Mouse (Mus musculus) kidney, postnatal 25 days (tissue): ENCODE data around the gene Mtor.

Experiments
- DNase-seq, 2 experiments: peaks; one replicate each; pipeline ENCODE4 v3.0.0; 2021; ENCODE audit warnings: mixed read lengths in 2 of 2

The Mtor gene

GRCm38 (mm10) chr4:148535876-148536275 is 87.5 kb downstream of the Mtor start:
- DNase-seq, result no peak

DNA sequence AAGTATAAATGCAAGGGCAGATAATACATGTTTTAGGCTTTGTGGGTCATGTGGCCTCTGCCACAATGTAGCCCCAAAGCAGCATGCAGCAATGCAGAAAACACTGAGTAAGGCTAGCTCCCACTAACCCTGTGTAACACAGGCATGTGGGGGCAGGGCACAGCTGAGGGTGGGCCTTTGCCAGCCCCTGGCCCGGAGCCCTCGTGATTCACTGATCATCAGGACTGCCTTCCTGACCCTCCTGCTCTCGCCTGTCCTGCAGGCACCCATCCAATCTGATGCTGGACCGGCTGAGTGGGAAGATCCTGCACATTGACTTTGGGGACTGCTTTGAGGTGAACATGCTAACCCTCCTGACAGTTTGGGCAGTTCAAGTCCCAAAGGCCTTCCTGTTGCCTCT is 100.7 kb downstream of the Mtor start:
- DNase-seq, result no peak

GRCm38 (mm10) chr4:148557766-148558165 is 109.4 kb downstream of the Mtor start:
- DNase-seq, result no peak

GRCm38 (mm10) chr4:148558297-148559000 is 110.0 kb downstream of the Mtor start, which contains the start of gene Exosc10:
Gene Exosc10, plus strand, starts transcription at chr4:148558429.
- DNase-seq, result peak; percentile 92

DNA sequence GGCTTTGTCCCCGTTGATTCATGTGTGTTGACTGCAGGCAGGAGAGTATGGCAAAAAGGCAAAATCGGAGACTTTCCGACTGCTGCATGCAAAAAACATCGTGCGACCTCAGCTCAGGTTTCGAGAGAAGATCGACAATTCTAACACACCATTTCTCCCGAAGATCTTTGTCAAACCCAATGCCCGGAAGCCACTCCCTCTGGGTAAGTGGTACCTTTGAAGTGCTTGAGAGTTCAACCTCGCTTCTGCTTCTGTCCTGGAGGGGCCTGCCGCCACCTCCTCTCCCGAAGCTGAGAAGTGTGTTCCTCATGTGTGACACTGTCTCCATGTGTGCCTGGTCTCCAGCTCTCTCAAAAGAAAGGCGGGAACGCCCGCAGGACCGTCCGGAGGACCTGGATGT is 114.3 kb downstream of the Mtor start:
- no peak for DNase-seq

DNA sequence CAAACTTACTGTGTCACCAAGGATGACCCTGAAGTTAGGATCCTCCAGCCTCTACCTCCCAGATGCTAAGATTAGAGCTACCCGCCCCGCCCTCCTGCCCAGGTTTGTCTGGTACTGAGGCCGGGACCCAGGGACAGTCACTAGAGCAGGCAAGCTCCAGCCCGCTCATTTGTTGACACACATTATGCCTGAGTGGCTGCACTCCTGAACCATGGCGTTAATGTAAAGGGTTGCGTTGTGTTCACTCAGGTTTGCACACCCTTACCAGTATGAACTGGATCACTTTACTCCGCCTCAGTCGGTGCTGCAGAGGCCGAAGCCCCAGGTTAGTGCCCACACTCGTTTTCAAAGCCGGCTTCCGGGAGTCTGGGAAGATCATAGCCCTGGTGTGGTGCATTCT is 115.2 kb downstream of the Mtor start:
- DNase-seq, result no peak

DNA sequence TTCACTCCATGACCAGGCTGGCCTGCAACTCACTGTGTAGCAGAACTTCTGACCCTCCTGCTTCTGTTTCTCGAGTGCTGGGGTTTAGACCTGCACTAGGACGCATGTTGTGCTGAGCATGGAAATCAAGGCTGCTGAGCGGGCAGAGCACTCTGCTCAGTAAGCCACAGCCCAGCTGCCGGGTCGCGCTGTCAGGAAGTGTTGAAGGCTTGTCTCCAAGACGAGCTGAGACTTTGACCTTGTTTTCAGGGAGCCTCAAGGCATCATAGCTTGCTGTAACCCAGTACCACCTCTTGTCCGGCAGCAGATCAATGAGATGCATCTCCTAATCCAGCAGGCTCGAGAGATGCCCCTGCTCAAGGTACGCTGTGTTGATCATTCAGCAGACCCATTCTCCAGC is 121.7 kb downstream of the Mtor start:
- DNase-seq, result no peak

GRCm38 (mm10) chr4:148570693-148571295 is 122.4 kb downstream of the Mtor start:
- DNase-seq, result no peak

DNA sequence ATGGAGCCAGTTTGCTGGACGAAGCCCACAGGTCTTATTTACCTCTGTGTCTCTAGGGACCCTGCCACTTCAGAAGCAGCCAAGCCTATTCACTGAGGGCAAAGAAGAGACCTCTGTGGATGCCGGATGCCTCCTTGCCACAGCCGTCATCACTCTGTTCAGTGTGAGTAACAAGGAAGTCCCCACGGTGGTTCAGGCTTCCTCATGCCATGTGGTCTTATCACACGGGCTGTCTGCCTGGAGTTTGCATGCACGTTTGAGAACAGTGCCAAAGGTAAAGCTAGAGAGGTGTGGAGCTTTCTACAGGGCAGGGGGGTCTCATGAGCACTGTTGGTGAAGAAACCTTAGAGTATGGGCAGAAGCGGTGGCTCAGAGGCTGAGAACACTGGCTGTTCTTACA is 124.8 kb downstream of the Mtor start:
- no peak for DNase-seq

DNA sequence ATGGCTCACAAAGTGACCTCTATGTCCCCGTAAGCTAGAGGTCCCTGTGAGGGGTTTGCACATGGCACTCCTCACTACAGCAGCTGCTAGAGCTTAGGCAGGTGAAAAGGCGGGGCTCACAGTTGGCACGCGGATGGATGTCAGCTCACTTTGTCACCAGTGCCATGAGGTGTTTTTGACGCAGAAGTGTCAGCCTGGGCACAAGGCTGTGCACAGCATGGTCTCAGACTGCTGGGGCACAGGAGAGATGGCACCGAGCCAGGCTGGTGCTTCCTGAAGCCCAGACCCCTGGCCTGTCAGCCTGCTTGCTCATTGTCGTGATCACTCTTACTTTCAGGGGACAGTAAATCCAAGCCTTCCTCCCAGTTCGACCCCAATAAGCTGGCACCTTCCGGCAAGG is 132.4 kb downstream of the Mtor start:
- DNase-seq, result no peak

GRCm38 (mm10) chr4:148581422-148581821 is 133.0 kb downstream of the Mtor start:
- no peak for DNase-seq

- DNase-seq, result no peak
Measured at GRCm38 (mm10) chr4:148583257-148583656, 134.8 kb downstream of the Mtor start.

DNA sequence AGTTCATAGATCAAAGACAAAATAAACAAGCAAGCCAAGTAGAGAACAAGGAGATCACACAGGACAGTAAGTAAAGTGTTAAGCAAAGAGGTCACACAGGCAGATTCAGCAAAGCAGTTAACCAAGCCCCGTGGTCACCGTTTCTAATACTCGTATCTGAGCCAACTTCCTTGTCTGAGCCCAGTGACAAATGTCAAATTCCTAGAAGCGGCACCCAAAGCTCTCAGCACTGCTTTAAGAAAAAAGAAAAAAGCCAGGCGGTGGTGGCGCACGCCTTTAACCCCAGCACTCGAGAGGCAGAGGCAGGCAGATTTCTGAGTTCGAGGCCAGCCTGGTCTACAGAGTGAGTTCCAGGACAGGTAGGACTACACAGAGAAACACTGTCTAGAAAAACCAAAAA is 138.2 kb downstream of the Mtor start:
- DNase-seq, result no peak

DNA sequence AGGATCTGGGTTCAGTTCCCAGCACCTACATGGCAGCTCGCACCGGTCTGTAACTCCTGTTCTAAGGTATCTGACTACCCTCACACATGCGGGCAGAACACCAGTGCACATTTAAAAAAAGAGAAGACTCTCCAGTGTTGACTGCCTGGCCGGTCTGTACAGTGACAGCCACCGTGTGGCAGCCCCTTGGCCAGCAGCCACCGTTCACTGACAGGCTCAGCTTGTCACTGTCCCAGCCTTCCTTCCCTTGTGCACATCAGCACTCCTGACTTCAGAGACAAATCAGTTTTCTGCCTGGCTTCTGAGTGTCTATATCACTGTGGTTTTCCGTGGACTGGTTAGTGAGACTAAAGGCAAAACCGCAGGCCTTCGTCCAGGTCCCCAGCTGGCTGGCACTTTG is 140.4 kb downstream of the Mtor start:
- DNase-seq, result no peak

DNA sequence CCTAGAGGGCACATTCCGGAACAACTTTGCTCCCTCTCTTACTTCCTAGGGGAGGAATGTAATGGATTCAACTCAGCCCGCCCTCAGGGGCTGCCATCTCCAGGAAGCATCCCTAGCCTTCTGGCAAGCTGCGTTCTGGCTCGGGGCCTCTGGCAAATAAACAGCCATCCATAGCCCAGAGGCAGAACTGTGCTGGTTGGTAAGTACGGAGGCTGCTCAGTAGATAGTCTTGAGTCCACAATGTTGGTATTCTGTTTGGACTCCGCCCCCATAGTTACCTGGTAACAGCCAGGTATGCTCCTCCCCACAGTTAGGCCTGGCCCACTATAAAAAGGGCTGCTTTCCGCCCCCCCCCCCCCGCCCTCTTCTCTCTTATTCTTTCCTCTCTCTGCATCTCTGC is 141.2 kb downstream of the Mtor start:
- DNase-seq, result peak; percentile 40 to 64

DNA sequence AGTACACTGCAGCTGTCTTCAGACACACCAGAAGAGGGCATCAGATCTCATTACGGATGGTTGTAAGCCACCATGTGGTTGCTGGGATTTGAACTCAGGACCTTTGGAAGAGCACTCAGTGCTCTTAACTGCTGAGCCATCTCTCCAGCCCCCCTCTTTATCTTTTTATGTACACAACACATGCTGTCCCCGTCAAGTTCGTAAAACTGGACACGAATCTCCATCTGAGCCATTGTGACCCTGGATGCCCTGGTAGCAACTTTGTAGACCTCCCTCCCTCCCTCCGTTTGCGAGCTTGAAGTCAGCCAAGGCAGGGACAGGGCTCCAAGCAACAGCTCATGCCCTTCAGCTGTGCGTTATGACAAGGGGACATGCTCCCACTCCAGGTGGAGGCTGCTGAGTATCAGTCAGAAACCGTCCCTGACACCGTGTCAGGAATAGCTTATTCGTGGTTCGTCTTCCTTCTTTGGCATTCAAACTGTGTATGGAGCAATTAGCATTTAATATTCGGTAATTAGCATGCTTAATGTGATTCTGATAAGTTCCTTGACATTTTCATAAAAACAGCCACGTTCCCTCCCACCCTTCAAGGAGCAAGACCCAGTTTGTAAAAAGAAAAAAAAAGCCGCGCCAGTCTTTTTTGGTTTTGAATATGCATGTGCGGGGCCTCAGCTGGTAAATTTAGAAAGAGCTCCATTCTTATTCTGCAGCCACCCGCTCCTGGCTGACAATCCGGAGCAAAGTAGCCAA is 142.2 kb downstream of the Mtor start:
- no peak for DNase-seq

DNA sequence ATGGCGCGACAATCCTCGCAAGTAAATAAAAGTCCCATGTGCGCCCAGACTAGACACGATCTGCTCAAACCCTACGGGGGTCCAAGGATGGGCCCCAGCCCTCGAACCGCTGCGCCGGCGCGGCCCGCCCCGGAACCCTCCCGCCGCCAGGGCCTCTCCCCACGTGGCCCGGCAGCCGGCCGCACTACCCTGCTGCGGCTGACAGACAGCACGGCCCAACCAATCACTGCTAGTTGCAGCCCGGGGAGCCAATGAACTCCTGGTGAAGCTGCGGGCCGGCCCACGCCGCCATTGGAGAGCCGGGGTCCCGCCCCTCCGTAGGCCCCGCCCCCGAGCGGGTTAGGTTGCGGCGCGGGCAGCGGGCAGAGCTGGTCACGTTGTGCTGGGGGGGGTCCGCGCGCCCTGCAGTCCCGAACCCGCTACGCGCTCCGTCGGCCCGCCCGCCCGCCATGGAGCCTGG is 142.8 kb downstream of the Mtor start, which contains the start of gene Srm:
Gene Srm (plus strand): TSS at position 333 of the 460 bp plus-strand sequence.
- DNase-seq, result peak; percentile 98 to 100

DNA sequence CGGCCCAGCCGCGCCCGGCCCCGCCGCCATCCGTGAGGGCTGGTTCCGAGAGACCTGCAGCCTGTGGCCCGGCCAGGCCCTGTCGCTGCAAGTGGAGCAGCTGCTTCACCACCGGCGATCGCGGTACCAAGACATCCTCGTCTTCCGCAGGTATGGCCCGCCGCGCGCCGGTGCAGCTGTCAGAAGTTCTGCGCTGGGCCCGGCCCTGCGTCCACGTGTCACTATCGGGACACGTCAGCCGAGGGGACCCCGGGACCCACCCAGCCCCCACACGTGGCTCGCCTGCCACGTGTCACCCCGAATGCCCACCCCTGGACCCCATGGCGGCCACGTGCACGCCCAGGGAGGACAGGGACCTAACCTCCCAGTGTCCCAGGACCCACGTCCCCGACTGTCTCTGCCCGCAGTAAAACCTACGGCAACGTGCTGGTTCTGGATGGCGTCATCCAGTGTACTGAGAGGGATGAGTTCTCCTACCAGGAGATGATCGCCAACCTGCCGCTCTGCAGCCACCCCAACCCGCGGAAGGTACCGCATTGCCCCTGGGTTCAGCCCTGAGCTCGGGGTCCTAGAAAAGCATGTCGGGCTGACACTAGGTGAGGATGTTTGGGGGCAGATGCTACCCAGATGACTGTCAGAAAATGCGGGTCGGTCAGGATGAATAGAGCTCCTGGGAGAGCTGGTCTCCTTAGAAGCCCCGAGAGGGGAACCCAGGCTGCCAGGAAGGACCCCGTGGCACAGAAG is 143.4 kb downstream of the Mtor start:
- DNase-seq, result peak in 1 of 2 experiments; percentile 55

DNA sequence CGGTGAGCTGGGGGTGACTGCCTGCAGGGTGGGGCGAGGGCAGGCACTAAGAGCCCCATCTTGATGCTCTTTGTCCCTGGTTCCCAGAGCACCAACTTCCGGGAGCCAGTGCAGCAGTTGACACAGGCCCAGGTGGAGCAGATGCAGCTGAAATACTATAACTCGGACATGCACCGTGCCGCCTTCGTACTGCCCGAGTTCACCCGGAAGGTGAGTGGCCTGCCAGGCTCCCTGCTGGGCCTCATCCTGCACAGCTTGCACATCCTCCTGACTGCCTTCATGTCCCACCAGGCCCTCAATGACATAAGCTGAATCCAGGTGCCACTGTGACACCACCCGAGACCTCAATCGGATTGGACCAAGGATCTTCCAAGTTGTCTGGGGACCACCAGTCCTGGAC is 145.6 kb downstream of the Mtor start:
- DNase-seq, result no peak

DNA sequence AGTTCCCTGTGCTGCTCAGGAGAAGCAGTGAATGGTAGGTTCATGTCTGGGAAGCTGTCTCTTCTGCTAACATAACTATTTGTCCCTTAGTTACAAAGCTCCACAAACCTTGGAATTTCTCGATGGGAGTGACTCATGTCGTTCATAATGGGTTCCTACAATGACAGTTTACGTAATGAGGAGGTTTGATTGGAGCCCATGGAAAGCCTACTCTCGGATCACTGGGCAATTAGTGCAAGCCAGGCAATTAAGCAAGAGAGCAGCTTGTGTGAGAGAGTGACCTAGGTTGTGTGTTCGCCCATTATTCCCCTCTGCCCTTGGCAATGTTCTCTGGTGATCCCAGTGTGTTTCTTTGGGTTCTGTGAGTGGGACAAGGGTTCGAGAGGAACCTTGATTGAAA is 147.5 kb downstream of the Mtor start:
- peak in 1 of 2 experiments; percentile 5 for DNase-seq

GRCm38 (mm10) chr4:148596731-148597130 is 148.3 kb downstream of the Mtor start:
- DNase-seq, result peak in 1 of 2 experiments; percentile 9

- DNase-seq, result peak in 1 of 2 experiments; percentile 21
Measured at GRCm38 (mm10) chr4:148598826-148599225, 150.4 kb downstream of the Mtor start.

DNA sequence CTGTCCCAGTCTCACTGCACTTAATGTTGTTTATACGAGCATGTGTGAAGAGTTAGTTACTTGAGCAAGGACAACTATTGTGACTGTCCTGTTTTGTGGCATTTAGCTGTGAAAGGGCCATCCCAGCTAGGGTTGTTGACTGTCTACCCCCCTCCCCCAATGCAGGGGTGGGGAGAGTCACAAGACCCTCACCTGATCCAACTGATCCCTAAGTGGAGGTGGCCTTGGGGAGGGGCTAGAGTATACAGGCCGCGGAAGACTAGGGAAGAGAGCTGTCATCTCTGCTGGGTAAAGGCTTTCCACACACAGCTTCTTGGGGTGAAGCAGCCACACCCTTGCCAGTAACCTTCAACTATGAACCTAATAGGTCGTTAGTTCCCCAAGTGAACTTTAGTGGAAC is 151.9 kb downstream of the Mtor start:
- peak in 1 of 2 experiments; percentile 28 for DNase-seq
